12 mouse cellular contexts compared by ENCODE assay signal in genomic region chr1:36611449-36612123, GRCm38 (mm10). TPM values are rescaled to one million over a fixed set of nuclear protein-coding genes. Genes with fewer than 3 reads are reported as not detected.
DNase-seq lines count a peak whose midpoint lies in the region; ATAC-seq and TF ChIP-seq lines count a peak whose summit lies in the region.
"Had no signal": no experiment of that assay in that cellular context is flagged by ENCODE, and none has a peak within 500 bp of the region (broad histone marks: within the 10 kb centered on the region; RNA-seq: fewer than 3 reads in every experiment).

No protein-coding gene starts in this region.

- no peak for DNase-seq in adrenal gland, postnatal 14 days
- no peak for DNase-seq in embryo, embryonic 9.5 days (ENCODE audit: extremely low spot score)
- DNase-seq: cerebellum, adult 8-10 months; right cerebral cortex, adult 18-20 months had no signal

- H3K27me3 ChIP-seq in hindbrain, embryonic 13.5 days: 0 out of 2 replicates have a peak, but pooled peaks cover 8% of the 10 kb centered on the region
- no peaks in the 10 kb centered on the region for H3K27me3 ChIP-seq in hindbrain, embryonic 12.5 days
- H3K27me3 ChIP-seq in embryonic facial prominence, embryonic 15.5 days: no peaks in the 10 kb centered on the region
- no peaks in the 10 kb centered on the region for H3K27me3 ChIP-seq in intestine, postnatal 0 days (replicated peaks; ENCODE audit: control insufficient read depth, insufficient read depth, low read length)
- H3K27me3 ChIP-seq: midbrain, embryonic 12.5 days had no signal

- WGBS in hindbrain, embryonic 13.5 days: 75% methylated on average over 13 of the region's 13 CpGs
- WGBS in hindbrain, embryonic 12.5 days: 70% methylated on average over 13 of the region's 13 CpGs
- WGBS in embryonic facial prominence, embryonic 15.5 days: 45% methylated on average over 13 of the region's 13 CpGs
- WGBS in intestine, postnatal 0 days: 55% methylated on average over 13 of the region's 13 CpGs

- no peak for ATAC-seq in hindbrain, embryonic 13.5 days (ENCODE audit: low FRiP score)
- no peak for ATAC-seq in hindbrain, embryonic 12.5 days (ENCODE audit: low FRiP score)
- ATAC-seq in CD4-positive, CD25-positive, alpha-beta regulatory T cell, adult 4 months: peak; percentile 49
- peak; percentile 35; the same call in 1 of the 2 replicates for ATAC-seq in embryonic facial prominence, embryonic 15.5 days (ENCODE audit: insufficient number of reproducible peaks, low FRiP score, low TSS enrichment, low read depth)
- 0 out of 2 replicates have a peak, but pooled peaks have one; percentile 19 for ATAC-seq in intestine, postnatal 0 days
- ATAC-seq in monocyte, adult 5-6 weeks (replicated peaks; ENCODE audit: insufficient number of reproducible peaks, low FRiP score, low TSS enrichment, poor library complexity, severe bottlenecking): no peak
- ATAC-seq: forebrain, embryonic 14.5 days had no signal

- H3K4me3 ChIP-seq in hindbrain, embryonic 13.5 days: no peak overlapping the region
- H3K4me3 ChIP-seq in hindbrain, embryonic 12.5 days: no peak overlapping the region
- no peak overlapping the region for H3K4me3 ChIP-seq in embryonic facial prominence, embryonic 15.5 days (replicated peaks)
- H3K4me3 ChIP-seq in intestine, postnatal 0 days (ENCODE audit: low read depth, low read length): no peak overlapping the region
- H3K4me3 ChIP-seq: midbrain, embryonic 12.5 days had no signal

- H3K4me2 ChIP-seq in hindbrain, embryonic 13.5 days: no peak overlapping the region
- H3K4me2 ChIP-seq in hindbrain, embryonic 12.5 days (replicated peaks): no peak overlapping the region
- H3K4me2 ChIP-seq in embryonic facial prominence, embryonic 15.5 days (replicated peaks): no peak overlapping the region
- no peak overlapping the region for H3K4me2 ChIP-seq in intestine, postnatal 0 days (replicated peaks; ENCODE audit: low read depth)
- H3K4me2 ChIP-seq: midbrain, embryonic 12.5 days had no signal

- H3K9ac ChIP-seq in hindbrain, embryonic 13.5 days: 0 out of 2 replicates have a peak overlapping the region, but pooled peaks have one; percentile 19
- H3K9ac ChIP-seq in hindbrain, embryonic 12.5 days: no peak overlapping the region
- no peak overlapping the region for H3K9ac ChIP-seq in embryonic facial prominence, embryonic 15.5 days
- H3K9ac ChIP-seq in intestine, postnatal 0 days (ENCODE audit: low read depth, low read length): no peak overlapping the region
- H3K9ac ChIP-seq: midbrain, embryonic 12.5 days had no signal

- peak overlapping the region; percentile 23; the same call in 1 of the 2 replicates for H3K27ac ChIP-seq in hindbrain, embryonic 13.5 days
- no peak overlapping the region for H3K27ac ChIP-seq in hindbrain, embryonic 12.5 days
- peak overlapping the region; percentile 75 for H3K27ac ChIP-seq in embryonic facial prominence, embryonic 15.5 days (replicated peaks)
- no peak overlapping the region for H3K27ac ChIP-seq in intestine, postnatal 0 days (ENCODE audit: low read depth, low read length)
- H3K27ac ChIP-seq: midbrain, embryonic 12.5 days had no signal

- peaks cover 14% of the 10 kb centered on the region for H3K4me1 ChIP-seq in hindbrain, embryonic 13.5 days (replicated peaks)
- peaks cover 4% of the 10 kb centered on the region for H3K4me1 ChIP-seq in hindbrain, embryonic 12.5 days
- H3K4me1 ChIP-seq in embryonic facial prominence, embryonic 15.5 days: peaks cover 35% of the 10 kb centered on the region
- H3K4me1 ChIP-seq in intestine, postnatal 0 days (replicated peaks; ENCODE audit: control insufficient read depth, insufficient read depth, low read length): peaks cover 2% of the 10 kb centered on the region; the same call in 1 of the 2 replicates

- H3K36me3 ChIP-seq in hindbrain, embryonic 13.5 days: no peaks in the 10 kb centered on the region
- no peaks in the 10 kb centered on the region for H3K36me3 ChIP-seq in hindbrain, embryonic 12.5 days
- H3K36me3 ChIP-seq in embryonic facial prominence, embryonic 15.5 days: no peaks in the 10 kb centered on the region
- no peaks in the 10 kb centered on the region for H3K36me3 ChIP-seq in intestine, postnatal 0 days (ENCODE audit: control insufficient read depth, insufficient read depth)
- H3K36me3 ChIP-seq: midbrain, embryonic 12.5 days had no signal

- H3K9me3 ChIP-seq in hindbrain, embryonic 13.5 days: no peaks in the 10 kb centered on the region
- no peaks in the 10 kb centered on the region for H3K9me3 ChIP-seq in hindbrain, embryonic 12.5 days (replicated peaks)
- no peaks in the 10 kb centered on the region for H3K9me3 ChIP-seq in embryonic facial prominence, embryonic 15.5 days (replicated peaks)
- H3K9me3 ChIP-seq in intestine, postnatal 0 days (ENCODE audit: control insufficient read depth): no peaks in the 10 kb centered on the region
- H3K9me3 ChIP-seq: midbrain, embryonic 12.5 days had no signal

- TF ChIP-seq CTCF in intestine, postnatal 0 days (IDR thresholded peaks at IDR 0.05; ENCODE audit: low read depth): no peak

RNA-seq across cellular contexts. Expression of gene Sema4c, which starts 53.4 kb away (rescaled TPM):
- polyA plus RNA-seq in hindbrain, embryonic 13.5 days (2015; fragmentation: Nextera tagmentation; extraction: Ambion mirVana): 28.3 and 31.8 TPM in 2 replicates
- polyA plus RNA-seq in hindbrain, embryonic 12.5 days (2016; fragmentation: Nextera tagmentation; extraction: Ambion mirVana): 33.4 and 35.6 TPM in 2 replicates
- polyA plus RNA-seq in CD4-positive, CD25-positive, alpha-beta regulatory T cell, adult 4 months (2017; shearing (Covaris generic)): under 1 TPM in 1 of 2 experiments, not detected in 1; 0.22 TPM
- 18.6 and 19.6 TPM in 2 replicates for polyA plus RNA-seq in embryonic facial prominence, embryonic 15.5 days (2015; fragmentation: Nextera tagmentation; extraction: Ambion mirVana)
- 3.5 and 3.9 TPM in 2 replicates for polyA plus RNA-seq in intestine, postnatal 0 days (2015; fragmentation: Nextera tagmentation; extraction: Ambion mirVana)
- 20.7 and 27.9 TPM in 2 replicates for total RNA-seq in adrenal gland, postnatal 14 days (2021)
- total RNA-seq in monocyte, adult 5-6 weeks (2017): 7.7 to 16.7 TPM (median 7.8 TPM) in 3 replicates

Comparison
In these comparisons a context has a peak if more than half of its experiments do, and no peak if none do; other contexts are left out.
1. H3K27ac ChIP-seq: peak in hindbrain, embryonic 13.5 days (single experiment) and embryonic facial prominence, embryonic 15.5 days (single experiment); none in hindbrain, embryonic 12.5 days (single experiment) and intestine, postnatal 0 days (single experiment).
2. ATAC-seq: peak in CD4-positive, CD25-positive, alpha-beta regulatory T cell, adult 4 months (single experiment), embryonic facial prominence, embryonic 15.5 days (single experiment) and intestine, postnatal 0 days (single experiment); none in hindbrain, embryonic 13.5 days (single experiment), hindbrain, embryonic 12.5 days (single experiment) and monocyte, adult 5-6 weeks (single experiment).